In genomic region chr12:86795838-86796232, GRCm38 (mm10) we compare ENCODE assay signal across 7 mouse cellular contexts.
A peak's percentile ranks its signal among the peaks of the same experiment; 100 is the strongest.
DNase-seq lines count a peak whose midpoint lies in the region; ATAC-seq and TF ChIP-seq lines count a peak whose summit lies in the region.

No protein-coding gene starts in this region.

- no peaks in the 10 kb centered on the region for H3K27me3 ChIP-seq in intestine, embryonic 14.5 days (replicated peaks; ENCODE audit: control insufficient read depth, insufficient read depth, low read length)
- no peaks in the 10 kb centered on the region for H3K27me3 ChIP-seq in midbrain, embryonic 13.5 days
- no peaks in the 10 kb centered on the region for H3K27me3 ChIP-seq in small intestine, adult 2 months (ENCODE audit: control insufficient read depth, insufficient read depth, low read length)

- intact Hi-C loops in left cerebral cortex, postnatal 4 days (cut with DNase I): loop anchor here (5.0 kb wide), 1 partner anchor 126 kb away; no protein-coding TSS in a partner anchor

- WGBS in intestine, embryonic 14.5 days: 4% methylated on average over 4 of the region's 4 CpGs
- WGBS in midbrain, embryonic 13.5 days: 1% methylated on average over 4 of the region's 4 CpGs
- WGBS in small intestine, adult 2 months: 2% methylated on average over 4 of the region's 4 CpGs

- H3K9me3 ChIP-seq in intestine, embryonic 14.5 days (ENCODE audit: control insufficient read depth, low read length): no peaks in the 10 kb centered on the region
- H3K9me3 ChIP-seq in midbrain, embryonic 13.5 days: no peaks in the 10 kb centered on the region

- peak; percentile 84 to 95 for DNase-seq in adrenal gland, adult (ENCODE audit: inconsistent age in 2 of 2, low spot score in 1 of 2)
- DNase-seq in cerebellum, postnatal 36 days: peak; percentile 85 to 91
- peak; percentile 57 to 76 for DNase-seq in gastrocnemius, adult 8-10 months (ENCODE audit: low spot score in 2 of 2)
- peak; percentile 87 for DNase-seq in intestine, embryonic 14.5 days (ENCODE audit: low spot score)
- DNase-seq in left cerebral cortex, postnatal 4 days: peak; percentile 87

- H3K36me3 ChIP-seq in intestine, embryonic 14.5 days (ENCODE audit: control insufficient read depth, insufficient read depth, low read length): no peaks in the 10 kb centered on the region
- H3K36me3 ChIP-seq in midbrain, embryonic 13.5 days: no peaks in the 10 kb centered on the region
- H3K36me3 ChIP-seq in small intestine, adult 2 months (ENCODE audit: control insufficient read depth, insufficient read depth, low read length): no peaks in the 10 kb centered on the region

- ATAC-seq in intestine, embryonic 14.5 days (replicated peaks; ENCODE audit: low FRiP score, low TSS enrichment, low read depth): peak; percentile 28; the same call in 1 of the 2 replicates
- ATAC-seq in midbrain, embryonic 13.5 days: peak; percentile 70

- no peak overlapping the region for H3K4me3 ChIP-seq in intestine, embryonic 14.5 days (ENCODE audit: low read depth, low read length)
- no peak overlapping the region for H3K4me3 ChIP-seq in midbrain, embryonic 13.5 days (replicated peaks)
- no peak overlapping the region for H3K4me3 ChIP-seq in small intestine, adult 2 months (ENCODE audit: low read depth, low read length)

- H3K4me2 ChIP-seq in intestine, embryonic 14.5 days (ENCODE audit: low read length): no peak overlapping the region
- H3K4me2 ChIP-seq in midbrain, embryonic 13.5 days (replicated peaks): no peak overlapping the region

- no peak overlapping the region for H3K27ac ChIP-seq in intestine, embryonic 14.5 days (ENCODE audit: low read depth)
- peak overlapping the region; percentile 31; the same call in 1 of the 2 replicates for H3K27ac ChIP-seq in midbrain, embryonic 13.5 days
- H3K27ac ChIP-seq in small intestine, adult 2 months (ENCODE audit: insufficient read depth, low read depth, low read length): no peak overlapping the region

- peak; percentile 99; the same call in 1 of the 2 replicates for TF ChIP-seq CTCF in small intestine, adult 2 months (IDR thresholded peaks at IDR 0.05; ENCODE audit: extremely low read depth, insufficient read length, insufficient replicate concordance, low read depth, low read length)

- no peak for TF ChIP-seq POLR2A in small intestine, adult 2 months (IDR thresholded peaks at IDR 0.05; ENCODE audit: low read depth, low read length)

- no peak overlapping the region for H3K9ac ChIP-seq in intestine, embryonic 14.5 days (ENCODE audit: low read length)
- no peak overlapping the region for H3K9ac ChIP-seq in midbrain, embryonic 13.5 days (replicated peaks)

- H3K4me1 ChIP-seq in intestine, embryonic 14.5 days (replicated peaks; ENCODE audit: control insufficient read depth, insufficient read depth, low read length): peaks cover 17% of the 10 kb centered on the region
- H3K4me1 ChIP-seq in midbrain, embryonic 13.5 days (replicated peaks): peaks cover 45% of the 10 kb centered on the region
- peaks cover 6% of the 10 kb centered on the region; the same call in 1 of the 2 replicates for H3K4me1 ChIP-seq in small intestine, adult 2 months (ENCODE audit: control insufficient read depth, insufficient read depth, insufficient read length, low read length)
